Mouse (Mus musculus) frontal cortex, postnatal 25 days (tissue): ENCODE data around the gene Naxd.
A peak's percentile ranks its signal among the peaks of the same experiment; 100 is the strongest.
"Not testable (repeated sequence)": the region's sequence is repeated elsewhere in the genome, so short reads cannot be mapped to it uniquely, and the experiment has no call there.

Experiments used
- DNase-seq, 2 experiments: peaks; one replicate each; pipeline ENCODE4 v3.0.0; 2022; ENCODE audit warnings: low spot score in 2 of 2

Gene Naxd

GRCm38 (mm10) chr8:11471309-11471708, 26.0 kb upstream of the Naxd start:
- DNase-seq = no peak

GRCm38 (mm10) chr8:11473072-11473471, 24.2 kb upstream of the Naxd start:
- DNase-seq = no peak

- DNase-seq = no peak
These were observed 21.9 kb upstream of the Naxd start for GRCm38 (mm10) chr8:11475397-11475796.

DNA sequence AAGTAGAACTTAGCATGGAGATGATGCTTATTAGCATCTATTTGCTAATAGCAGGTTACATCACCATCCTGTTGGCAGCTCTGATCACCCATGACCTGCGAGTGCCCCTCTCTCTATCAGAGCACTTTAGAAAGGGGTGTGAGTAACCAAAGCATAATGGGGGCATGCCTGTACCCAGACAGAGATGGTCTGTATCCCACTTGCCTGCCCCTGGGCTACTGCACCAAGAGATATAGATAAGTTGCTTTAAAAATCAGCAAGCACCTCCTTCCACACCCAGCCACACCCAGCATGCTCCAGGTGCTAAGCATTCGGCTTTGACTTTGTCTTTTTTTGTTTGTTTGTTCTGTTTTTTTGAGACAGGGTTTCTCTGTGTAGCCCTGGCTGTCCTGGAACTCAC, 21.4 kb upstream of the Naxd start:
- DNase-seq = no peak

GRCm38 (mm10) chr8:11476338-11477177, 20.7 kb upstream of the Naxd start:
- no peak for DNase-seq

GRCm38 (mm10) chr8:11477178-11477553, 20.1 kb upstream of the Naxd start:
- no peak for DNase-seq

- DNase-seq = no peak
These were observed 19.2 kb upstream of the Naxd start, which contains the start of gene Rab20 for GRCm38 (mm10) chr8:11477811-11478761. Gene Rab20 (minus strand): TSS chr8:11478710.

GRCm38 (mm10) chr8:11478807-11479527, 18.3 kb upstream of the Naxd start:
- DNase-seq = no peak

DNA sequence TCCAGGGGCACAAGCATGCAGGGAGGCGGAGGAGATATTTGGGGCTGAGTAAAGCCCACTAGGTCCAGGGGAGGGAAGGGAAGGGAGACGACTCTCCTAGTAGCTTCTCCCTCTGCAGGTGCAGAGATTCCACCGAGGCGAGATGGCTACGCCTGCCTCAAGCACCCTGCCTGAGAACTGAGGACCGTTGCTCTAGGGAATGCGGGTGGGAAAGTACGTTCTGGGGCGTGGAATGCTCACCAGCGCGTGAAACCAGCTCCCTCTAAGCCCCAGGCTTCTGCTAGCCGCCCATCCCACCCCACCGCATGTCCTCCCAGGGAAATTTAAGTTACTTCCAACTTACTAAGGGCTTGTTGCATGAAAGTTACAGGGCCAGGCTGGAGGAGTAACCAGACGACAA, 17.7 kb upstream of the Naxd start:
- no peak for DNase-seq

- no peak for DNase-seq
These were observed 15.4 kb upstream of the Naxd start for GRCm38 (mm10) chr8:11481876-11482275.

DNA sequence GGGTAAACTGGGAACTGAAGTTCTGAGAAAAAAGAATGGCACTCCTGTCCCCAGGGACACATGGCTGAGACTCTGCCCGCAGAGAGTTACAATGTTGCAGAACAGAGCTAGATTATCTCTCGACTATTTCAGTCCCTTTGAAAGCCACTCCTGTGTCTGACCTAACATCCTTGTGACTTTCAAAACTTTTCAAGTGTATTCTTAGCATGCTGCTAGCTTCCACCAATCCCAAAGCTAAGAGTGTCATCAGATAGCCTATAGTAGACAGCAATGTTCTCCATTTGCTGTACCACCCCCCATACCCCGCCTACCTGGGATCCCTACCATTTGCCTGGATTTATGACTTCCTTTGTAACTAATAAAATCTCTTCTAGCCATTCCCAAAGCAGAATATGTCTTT, 14.8 kb upstream of the Naxd start:
- no peak for DNase-seq

- peak; percentile 41 to 60 for DNase-seq
These were observed 11.2 kb upstream of the Naxd start for GRCm38 (mm10) chr8:11486142-11486541.

- DNase-seq = no peak
These were observed 10.1 kb upstream of the Naxd start for GRCm38 (mm10) chr8:11487229-11487628.

- DNase-seq = not testable (repeated sequence)
These were observed 5.0 kb upstream of the Naxd start for GRCm38 (mm10) chr8:11492340-11492739.

GRCm38 (mm10) chr8:11498281-11498680, 975 bp downstream of the Naxd start:
- DNase-seq = no peak

DNA sequence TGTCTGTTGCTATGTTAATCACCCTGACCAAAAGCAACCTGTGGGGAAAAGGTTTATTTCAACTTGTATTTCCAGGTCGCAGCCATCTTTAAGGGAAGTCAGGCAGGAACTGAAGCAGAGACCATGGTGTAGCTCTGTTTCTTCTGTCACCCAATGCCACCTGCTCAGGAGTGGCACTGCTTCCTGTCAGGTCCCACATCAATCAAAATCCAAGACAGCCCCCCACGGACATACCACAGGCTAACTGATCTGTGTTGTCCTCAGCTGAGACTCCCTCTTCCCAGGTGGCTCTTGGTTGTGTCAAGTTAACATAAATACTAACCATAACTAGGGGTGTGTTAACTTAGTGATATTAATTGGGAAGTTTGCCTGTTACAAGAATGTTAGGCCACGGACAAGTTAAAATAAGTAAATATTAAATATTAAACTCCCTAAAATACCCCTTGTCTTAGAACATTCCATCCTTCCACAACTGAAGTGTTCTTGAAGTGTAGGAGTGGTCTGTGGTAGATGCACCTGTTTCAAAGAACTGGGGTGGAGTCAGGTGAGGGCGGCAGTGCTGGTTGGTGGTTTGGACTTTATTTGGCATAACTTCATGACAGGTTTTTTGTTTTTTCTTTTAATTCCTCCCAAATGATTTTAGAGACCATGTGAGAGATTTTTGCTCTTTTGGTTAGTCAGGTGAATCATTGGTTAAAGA, 1.6 kb downstream of the Naxd start:
- DNase-seq = no peak

DNA sequence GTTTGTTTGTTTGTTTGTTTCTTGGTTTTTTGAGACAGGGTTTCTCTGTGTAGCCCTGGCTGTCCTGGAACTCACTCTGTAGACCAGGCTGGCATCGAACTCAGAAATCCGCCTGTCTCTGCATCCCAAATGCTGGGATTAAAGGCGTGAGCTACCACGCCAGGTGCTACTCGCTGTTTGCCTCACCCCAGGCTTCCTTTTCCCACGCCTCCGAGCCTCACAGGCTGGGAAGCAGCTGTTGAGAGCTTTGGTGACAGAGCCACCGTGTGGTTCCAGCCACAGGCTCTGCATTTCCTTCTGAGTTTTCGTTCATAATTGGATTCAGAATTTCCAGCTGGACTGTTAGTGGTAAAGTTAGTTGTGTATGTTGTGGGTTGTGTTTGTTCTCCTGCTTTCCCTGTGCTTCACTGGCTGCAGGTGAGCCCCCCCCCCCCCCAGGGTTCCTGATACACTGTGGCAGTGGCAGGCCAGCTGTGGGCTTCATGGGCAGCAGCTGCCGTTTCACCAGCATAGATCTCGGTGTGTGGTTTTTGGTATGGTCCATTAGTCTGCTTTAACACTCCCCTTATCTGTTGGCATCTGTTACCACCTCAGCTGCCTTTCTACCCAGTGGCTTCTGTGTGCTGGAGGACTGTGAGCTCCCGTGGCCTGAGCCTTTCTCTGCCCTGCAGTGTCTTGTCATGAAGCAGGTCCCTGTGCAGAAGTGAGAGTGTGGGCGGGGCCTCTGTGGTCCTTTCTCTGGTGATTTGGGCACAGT, 6.3 kb downstream of the Naxd start:
- no peak for DNase-seq

DNA sequence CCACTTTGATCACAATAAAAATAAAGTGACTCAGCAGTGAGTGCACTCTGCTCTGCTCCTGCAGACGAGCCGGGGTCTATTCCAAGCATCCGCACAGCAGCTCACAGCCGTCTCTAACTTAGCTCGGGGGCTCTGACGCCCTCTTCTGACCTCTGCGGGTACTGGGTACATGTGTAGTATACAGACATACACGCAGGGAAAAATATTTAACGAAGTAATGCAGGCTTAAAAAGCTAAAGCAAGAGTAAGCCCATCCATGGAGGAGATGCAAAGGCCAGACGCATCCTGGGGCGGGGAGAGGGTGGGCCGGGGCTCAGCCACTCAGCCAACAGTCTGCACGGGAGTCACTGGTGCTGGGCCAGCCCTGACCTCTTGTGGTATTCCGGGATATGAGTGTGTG, 8.8 kb downstream of the Naxd start:
- no peak for DNase-seq

DNA sequence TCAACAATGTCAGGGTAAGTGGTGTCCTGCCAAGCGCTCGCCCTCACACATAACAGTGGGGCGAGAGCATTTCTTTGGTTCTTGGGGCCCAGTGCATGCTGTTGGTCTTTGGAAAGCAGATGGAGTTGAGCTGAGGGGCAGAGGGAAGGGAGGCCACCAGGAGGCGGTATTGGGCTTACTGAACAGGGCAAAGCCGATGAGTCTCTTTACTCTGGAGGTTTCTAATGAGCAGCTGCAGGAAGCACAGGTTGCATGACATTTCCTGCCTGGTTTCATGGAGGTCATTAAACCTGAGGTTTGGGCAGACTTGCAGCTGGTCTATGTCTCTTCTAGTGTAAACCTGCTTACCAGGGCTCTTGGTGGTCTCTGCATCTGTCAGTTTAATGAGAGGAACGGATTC, 9.5 kb downstream of the Naxd start:
- DNase-seq = peak; percentile 27 to 31

GRCm38 (mm10) chr8:11508880-11509279, 11.6 kb downstream of the Naxd start:
- DNase-seq = no peak

- no peak for DNase-seq
These were observed 13.7 kb downstream of the Naxd start for GRCm38 (mm10) chr8:11510971-11511370.
